Mouse (Mus musculus): ENCODE measurements at regions not wholly inside any gene's neighbourhood (a gene's known extent, or its start where the extent isn't known, plus 50 kb on each side); places are given as distances from the start of the nearest gene placed in this dataset.

DNA sequence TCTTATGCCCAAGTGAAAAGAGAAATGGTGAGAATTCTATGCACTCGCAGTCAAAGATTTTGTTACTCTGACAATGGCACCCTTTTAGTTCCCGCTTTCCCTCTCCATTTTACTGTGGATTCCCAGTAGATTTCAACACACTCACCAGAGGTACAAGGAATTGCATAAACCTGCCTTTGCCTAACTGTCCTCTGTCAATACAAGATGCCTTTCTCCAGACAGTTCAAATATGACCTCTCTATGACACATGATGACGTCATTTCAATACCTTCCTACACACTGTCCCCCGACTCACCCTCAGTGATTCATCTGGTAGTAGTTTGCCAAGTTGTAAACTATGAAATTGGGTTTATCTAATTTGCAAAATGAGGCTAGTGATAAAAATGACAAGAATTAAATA, 143.1 kb upstream of the Ppargc1a start:
- DNase-seq (ENCODE audit: low spot score) (no peak), ATAC-seq (ENCODE audit: low FRiP score, low read depth) (no peak)
- no peak for TF ChIP-seq POLR2A (IDR thresholded peaks at IDR 0.05; ENCODE audit: borderline replicate concordance, extremely low read depth, insufficient read depth, insufficient read length)
- H3K9me3 ChIP-seq (ENCODE audit: control insufficient read depth, low read length), result no peaks in the 10 kb centered on the region
- no peak overlapping the region for H3K27ac ChIP-seq (replicated peaks; ENCODE audit: low read depth, low read length)
- no peaks in the 10 kb centered on the region for H3K27me3 ChIP-seq (ENCODE audit: control insufficient read depth, insufficient read depth, low read length)
- no peak overlapping the region for H3K4me2 ChIP-seq (replicated peaks; ENCODE audit: low read depth, low read length, severe bottlenecking)
- no peaks in the 10 kb centered on the region for H3K4me1 ChIP-seq (ENCODE audit: control insufficient read depth, insufficient read depth, low read length)
- H3K9ac ChIP-seq (ENCODE audit: low read depth, low read length, severe bottlenecking), result no peak overlapping the region
- no peak overlapping the region for H3K4me3 ChIP-seq (replicated peaks; ENCODE audit: low read length)
- 79% methylated on average over 4 of the region's 4 CpGs for WGBS
- no peaks in the 10 kb centered on the region for H3K36me3 ChIP-seq (ENCODE audit: control insufficient read depth, insufficient read depth, low read length)

DNA sequence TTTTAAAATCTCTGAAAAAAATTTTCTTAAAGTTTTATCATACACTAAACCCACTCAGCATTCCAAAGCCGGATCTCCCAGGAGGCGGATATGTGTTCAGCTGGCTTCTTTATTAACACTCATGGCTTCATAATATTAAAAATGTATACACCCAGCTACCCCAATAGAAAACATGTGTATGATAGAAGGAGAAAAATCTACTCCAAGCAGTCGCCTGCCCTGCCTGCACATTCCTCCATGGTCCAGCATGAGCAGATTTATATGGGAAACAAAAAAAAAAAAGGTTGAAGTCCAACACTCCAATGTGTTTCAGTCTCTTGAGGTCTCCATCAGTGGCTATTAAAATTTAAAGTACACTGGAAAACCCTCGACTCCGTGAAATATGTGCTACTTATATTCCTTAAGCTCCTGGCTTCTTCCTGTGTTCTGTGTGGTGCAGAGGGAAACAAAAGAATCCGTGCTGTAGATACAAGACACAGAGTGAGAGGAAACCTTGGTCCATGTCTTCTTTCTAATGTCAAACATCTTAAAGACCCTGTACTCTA, 142.0 kb upstream of the Ppargc1a start:
- no peak for TF ChIP-seq POLR2A (IDR thresholded peaks at IDR 0.05; ENCODE audit: borderline replicate concordance, extremely low read depth, insufficient read depth, insufficient read length)
- DNase-seq (ENCODE audit: low spot score), result peak; percentile 31
- H3K9me3 ChIP-seq (ENCODE audit: control insufficient read depth, low read length), result no peaks in the 10 kb centered on the region
- no peak overlapping the region for H3K4me2 ChIP-seq (replicated peaks; ENCODE audit: low read depth, low read length, severe bottlenecking)
- H3K36me3 ChIP-seq (ENCODE audit: control insufficient read depth, insufficient read depth, low read length), result no peaks in the 10 kb centered on the region
- ATAC-seq (ENCODE audit: low FRiP score, low read depth), result peak; percentile 62
- H3K9ac ChIP-seq (ENCODE audit: low read depth, low read length, severe bottlenecking), result no peak overlapping the region
- H3K4me3 ChIP-seq (replicated peaks; ENCODE audit: low read length), result no peak overlapping the region
- H3K4me1 ChIP-seq (ENCODE audit: control insufficient read depth, insufficient read depth, low read length), result no peaks in the 10 kb centered on the region
- H3K27ac ChIP-seq (replicated peaks; ENCODE audit: low read depth, low read length), result no peak overlapping the region
- H3K27me3 ChIP-seq (ENCODE audit: control insufficient read depth, insufficient read depth, low read length), result no peaks in the 10 kb centered on the region
- 36% methylated on average over 6 of the region's 6 CpGs for WGBS

DNA sequence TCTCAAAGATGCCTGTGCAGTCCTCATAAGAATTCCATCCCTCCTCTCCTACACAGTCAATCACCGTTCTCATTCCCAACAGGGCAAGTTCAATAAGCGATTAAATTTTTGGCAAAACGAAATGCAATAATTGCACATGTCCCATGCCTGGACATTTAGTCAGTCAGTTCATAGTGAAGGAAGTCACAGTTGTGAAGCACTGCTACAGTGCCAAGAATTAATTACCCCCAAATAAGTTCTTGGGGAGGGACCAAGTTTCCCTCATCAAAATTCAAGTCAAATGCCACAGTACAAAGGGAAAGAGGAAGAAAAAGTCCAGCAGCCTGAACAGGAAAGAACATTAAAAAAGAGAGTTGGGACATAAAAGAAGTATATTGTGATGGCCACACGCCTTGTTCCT, 112.4 kb upstream of the Ppargc1a start:
- TF ChIP-seq POLR2A (IDR thresholded peaks at IDR 0.05; ENCODE audit: borderline replicate concordance, extremely low read depth, insufficient read depth, insufficient read length), result no peak
- no peak overlapping the region for H3K4me2 ChIP-seq (replicated peaks; ENCODE audit: low read depth, low read length, severe bottlenecking)
- no peak overlapping the region for H3K9ac ChIP-seq (ENCODE audit: low read depth, low read length, severe bottlenecking)
- no peaks in the 10 kb centered on the region for H3K4me1 ChIP-seq (ENCODE audit: control insufficient read depth, insufficient read depth, low read length)
- H3K27me3 ChIP-seq (ENCODE audit: control insufficient read depth, insufficient read depth, low read length), result no peaks in the 10 kb centered on the region
- DNase-seq (ENCODE audit: low spot score), result no peak
- H3K9me3 ChIP-seq (ENCODE audit: control insufficient read depth, low read length), result no peaks in the 10 kb centered on the region
- ATAC-seq (ENCODE audit: low FRiP score, low read depth), result no peak
- WGBS, result 78% methylated on average over 4 of the region's 4 CpGs
- H3K4me3 ChIP-seq (replicated peaks; ENCODE audit: low read length), result no peak overlapping the region
- no peak overlapping the region for H3K27ac ChIP-seq (replicated peaks; ENCODE audit: low read depth, low read length)
- no peaks in the 10 kb centered on the region for H3K36me3 ChIP-seq (ENCODE audit: control insufficient read depth, insufficient read depth, low read length)

DNA sequence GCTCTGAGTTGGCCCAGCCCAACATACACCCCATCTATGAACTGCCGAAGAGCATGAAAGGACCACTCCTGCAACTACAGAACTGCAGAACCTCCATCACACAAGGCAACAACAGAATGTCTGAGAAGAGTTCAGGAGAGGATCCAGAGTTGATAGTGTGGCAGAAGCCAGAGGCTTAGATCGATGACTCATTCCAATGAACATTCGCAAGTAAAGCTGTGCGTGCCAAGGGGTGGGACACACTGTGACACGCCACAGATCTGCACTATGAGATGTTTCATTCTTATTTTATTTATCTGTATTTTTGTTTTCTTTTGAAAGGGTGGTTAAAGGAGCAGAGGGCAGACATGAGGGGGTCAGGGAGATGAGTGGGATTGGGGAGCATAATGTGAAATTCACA, 103.7 kb upstream of the Ppargc1a start:
- 97% methylated on average over 5 of the region's 5 CpGs for WGBS
- Histone ChIP-seq H3K9me3 (ENCODE audit: control insufficient read depth, low read length) (no peaks in the 10 kb centered on the region), H3K4me2 (replicated peaks; ENCODE audit: low read depth, low read length, severe bottlenecking) (no peak overlapping the region), H3K4me1 (ENCODE audit: control insufficient read depth, insufficient read depth, low read length) (no peaks in the 10 kb centered on the region), H3K9ac (ENCODE audit: low read depth, low read length, severe bottlenecking) (no peak overlapping the region), H3K4me3 (replicated peaks; ENCODE audit: low read length) (no peak overlapping the region), H3K27me3 (ENCODE audit: control insufficient read depth, insufficient read depth, low read length) (no peaks in the 10 kb centered on the region), H3K36me3 (ENCODE audit: control insufficient read depth, insufficient read depth, low read length) (no peaks in the 10 kb centered on the region), H3K27ac (replicated peaks; ENCODE audit: low read depth, low read length) (no peak overlapping the region)
- DNase-seq (ENCODE audit: low spot score) (no peak), ATAC-seq (ENCODE audit: low FRiP score, low read depth) (no peak)
- no peak for TF ChIP-seq POLR2A (IDR thresholded peaks at IDR 0.05; ENCODE audit: borderline replicate concordance, extremely low read depth, insufficient read depth, insufficient read length)

GRCm38 (mm10) chr5:51665241-51665640, 97.7 kb upstream of the Ppargc1a start:
- DNase-seq (ENCODE audit: low spot score) (no peak), ATAC-seq (ENCODE audit: low FRiP score, low read depth) (no peak)
- no peak for TF ChIP-seq POLR2A (IDR thresholded peaks at IDR 0.05; ENCODE audit: borderline replicate concordance, extremely low read depth, insufficient read depth, insufficient read length)
- Histone ChIP-seq H3K4me2 (replicated peaks; ENCODE audit: low read depth, low read length, severe bottlenecking) (no peak overlapping the region), H3K4me1 (ENCODE audit: control insufficient read depth, insufficient read depth, low read length) (no peaks in the 10 kb centered on the region), H3K4me3 (replicated peaks; ENCODE audit: low read length) (no peak overlapping the region), H3K9ac (ENCODE audit: low read depth, low read length, severe bottlenecking) (no peak overlapping the region), H3K9me3 (ENCODE audit: control insufficient read depth, low read length) (no peaks in the 10 kb centered on the region), H3K36me3 (ENCODE audit: control insufficient read depth, insufficient read depth, low read length) (no peaks in the 10 kb centered on the region), H3K27me3 (ENCODE audit: control insufficient read depth, insufficient read depth, low read length) (no peaks in the 10 kb centered on the region), H3K27ac (replicated peaks; ENCODE audit: low read depth, low read length) (no peak overlapping the region)
- 67% methylated on average over 6 of the region's 6 CpGs for WGBS

All from limb, embryonic 14.5 days (tissue).